Mouse (Mus musculus) Muller cell, postnatal 12 days (primary cell): ENCODE data around the gene Fam169b.
"Not testable (repeated sequence)": the region's sequence is repeated elsewhere in the genome, so short reads cannot be mapped to it uniquely, and the experiment has no call there.

ENCODE experiments used
- DNase-seq: peaks from one replicate; pipeline ENCODE4 v3.0.0-alpha.2; 2015; ENCODE audit errors: inconsistent ontology term

Fam169b gene

GRCm38 (mm10) chr7:68264028-68264453 lies 9.6 kb upstream of the Fam169b start, which contains the start of gene Pgpep1l:
Gene Pgpep1l (minus strand): TSS chr7:68264233.
- DNase-seq: peak; percentile 63

- DNase-seq: peak; percentile 85
These were observed 9.1 kb upstream of the Fam169b start for GRCm38 (mm10) chr7:68264531-68264930.

DNA sequence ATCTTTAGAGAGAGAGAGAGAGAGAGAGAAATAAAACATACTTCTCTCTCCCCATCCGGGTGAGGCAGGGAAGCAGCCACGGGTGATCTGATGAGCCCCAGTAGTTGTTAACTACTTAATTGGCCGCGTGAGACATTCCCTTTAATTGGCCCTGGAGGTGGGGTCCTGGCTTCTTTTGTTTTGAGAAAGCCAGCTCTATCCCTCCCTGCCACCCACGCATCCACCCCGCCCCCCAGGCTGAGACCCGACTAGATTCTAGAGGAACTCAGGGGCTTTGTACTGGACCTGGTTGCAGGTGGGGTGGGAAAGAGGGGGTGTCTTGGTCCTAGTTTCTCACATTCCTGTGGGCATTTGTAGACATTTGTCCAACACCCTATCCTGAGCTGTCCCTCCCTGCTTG lies 8.2 kb upstream of the Fam169b start:
- peak; percentile 66 for DNase-seq

GRCm38 (mm10) chr7:68266691-68267090 lies 6.9 kb upstream of the Fam169b start:
- DNase-seq: peak; percentile 73

- no peak for DNase-seq
These were observed 3.1 kb upstream of the Fam169b start for GRCm38 (mm10) chr7:68270551-68270950.

GRCm38 (mm10) chr7:68271816-68272215 lies 1.8 kb upstream of the Fam169b start:
- no peak for DNase-seq

DNA sequence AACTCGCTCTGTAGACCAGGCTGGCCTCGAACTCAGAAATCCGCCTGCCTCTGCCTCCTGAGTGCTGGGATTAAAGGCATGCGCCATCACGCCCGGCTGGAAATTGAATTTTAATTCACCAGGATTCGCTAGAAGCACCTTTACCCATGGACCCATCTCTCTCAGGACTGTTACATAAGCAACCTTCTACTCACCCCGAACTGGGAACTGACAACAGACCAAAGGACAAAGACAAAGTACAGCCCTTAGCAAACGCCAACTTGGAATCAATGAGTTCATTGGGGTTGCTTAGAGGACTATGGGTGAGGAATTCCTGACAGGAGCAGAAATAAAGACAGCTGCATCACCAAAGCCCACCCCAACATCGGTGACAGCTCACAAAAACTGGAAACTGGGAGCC lies 1.0 kb upstream of the Fam169b start:
- no peak for DNase-seq

DNA sequence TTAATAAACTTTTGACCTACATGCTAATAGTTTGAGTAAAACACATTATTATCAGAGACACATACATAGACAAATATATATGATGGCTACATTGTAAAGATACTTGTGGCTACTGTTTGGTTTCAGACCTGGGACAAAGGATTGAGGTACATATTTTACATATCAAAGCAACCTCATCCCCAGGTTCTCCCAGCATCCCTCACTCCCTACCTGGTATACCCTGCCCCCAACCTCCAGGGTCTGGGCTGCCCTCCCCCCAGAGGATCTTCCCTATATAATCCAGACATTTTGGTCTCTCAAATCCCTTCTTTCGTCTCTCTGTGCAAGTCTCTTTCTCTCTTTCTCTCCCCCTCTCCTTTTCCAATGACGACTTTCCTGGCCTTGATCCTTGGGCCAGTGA lies 579 bp downstream of the Fam169b start:
- DNase-seq: no peak

- DNase-seq: no peak
These were observed 1.3 kb downstream of the Fam169b start for GRCm38 (mm10) chr7:68274951-68275350.

DNA sequence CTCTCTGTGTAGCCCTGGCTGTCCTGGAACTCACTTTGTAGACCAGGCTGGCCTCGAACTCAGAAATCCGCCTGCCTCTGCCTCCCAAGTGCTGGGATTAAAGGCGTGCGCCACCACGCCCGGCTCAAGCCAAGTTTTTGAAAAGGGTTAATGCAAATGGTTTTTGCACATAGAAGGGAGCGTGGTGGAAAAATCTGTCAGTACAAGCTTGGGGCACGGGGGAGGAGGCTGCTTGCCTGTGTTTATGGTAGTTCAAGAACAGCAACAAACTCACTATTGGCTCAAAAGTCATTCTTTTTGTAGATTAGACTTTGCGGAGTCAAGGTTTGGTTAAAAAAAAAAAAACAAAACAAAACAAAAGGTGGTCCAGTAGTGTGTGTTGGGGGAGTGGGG lies 1.8 kb downstream of the Fam169b start:
- DNase-seq: not testable (repeated sequence)

DNA sequence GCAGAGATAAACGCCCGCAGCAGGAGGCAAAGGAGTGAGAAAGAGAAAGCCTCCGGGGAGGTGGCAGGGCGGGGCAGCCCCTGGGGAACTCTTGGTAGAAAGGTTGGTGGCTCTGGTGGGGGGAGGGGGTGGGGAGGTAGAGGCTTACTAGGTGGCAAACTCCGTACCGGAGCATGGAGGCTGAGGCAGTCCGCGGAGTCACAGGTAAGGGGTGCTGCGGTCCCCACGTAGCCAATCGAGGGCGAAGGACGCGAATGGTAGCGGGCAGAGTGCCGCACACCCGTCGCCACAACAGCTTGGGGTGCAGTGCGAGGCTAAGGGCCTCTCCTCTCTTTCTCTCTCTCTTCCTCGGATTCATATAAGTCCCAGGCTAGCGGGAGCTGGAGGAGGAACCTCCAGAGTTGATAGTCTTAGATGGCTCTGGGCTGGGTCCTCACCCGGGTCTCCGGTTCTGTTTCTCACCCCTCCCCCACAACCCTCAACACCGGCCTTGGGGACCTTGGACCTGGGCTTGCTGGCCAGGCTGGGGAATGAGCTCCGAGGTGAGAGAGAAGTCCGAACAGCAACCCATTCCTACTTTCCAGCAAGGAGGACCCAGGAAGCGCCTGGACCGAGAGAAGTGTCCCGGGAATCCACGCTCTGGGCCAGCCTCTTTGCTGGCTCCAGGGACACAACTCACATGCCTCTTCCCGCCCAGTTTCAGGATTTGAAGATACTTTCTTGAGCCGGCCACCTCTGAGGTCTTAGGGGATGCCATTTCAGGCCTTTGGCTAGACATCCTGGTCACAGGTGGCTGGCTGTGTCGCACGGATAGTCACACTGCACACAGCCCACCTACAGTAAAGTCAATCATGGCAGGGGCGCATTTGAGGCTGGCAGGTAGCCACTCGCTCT lies 2.4 kb downstream of the Fam169b start:
- DNase-seq: no peak

GRCm38 (mm10) chr7:68277054-68277896 lies 3.6 kb downstream of the Fam169b start:
- DNase-seq: no peak

DNA sequence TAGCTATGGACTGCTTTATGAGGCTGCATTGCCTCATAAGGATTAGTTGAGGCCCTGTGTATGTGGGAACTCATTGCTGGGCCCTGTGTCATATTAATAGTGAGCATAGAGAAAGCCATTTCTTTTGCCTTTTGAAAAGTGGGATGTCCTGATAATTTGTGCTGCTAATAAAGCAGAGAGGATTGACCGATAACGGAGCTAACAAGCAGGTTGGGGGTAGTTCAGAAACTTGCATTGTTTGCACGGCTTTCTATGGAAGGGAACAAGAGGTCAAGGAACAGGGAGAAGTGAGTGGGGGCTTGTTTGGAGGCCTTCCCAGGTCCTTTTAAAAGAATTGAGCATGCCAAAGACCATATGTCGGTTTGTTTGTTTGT lies 4.2 kb downstream of the Fam169b start:
- no peak for DNase-seq

DNA sequence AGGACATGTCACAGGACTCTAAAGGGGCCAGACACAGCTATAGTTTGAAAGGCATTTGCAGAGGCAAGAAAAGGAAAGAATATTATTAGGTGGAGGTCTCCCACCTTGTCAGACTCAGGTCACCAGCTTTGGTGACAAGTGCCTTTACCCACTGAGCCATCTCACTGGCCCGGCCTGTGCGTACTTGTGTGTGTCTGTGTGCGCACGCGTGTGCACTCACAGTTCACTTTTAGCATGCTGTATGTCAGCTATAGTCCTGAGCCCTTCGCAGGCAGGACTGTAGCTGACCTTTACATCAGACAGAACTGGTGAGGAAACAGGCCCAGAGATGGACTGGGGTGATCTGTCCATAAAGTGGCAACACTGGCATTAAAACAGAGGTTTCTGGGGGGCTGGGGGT lies 4.7 kb downstream of the Fam169b start:
- no peak for DNase-seq

DNA sequence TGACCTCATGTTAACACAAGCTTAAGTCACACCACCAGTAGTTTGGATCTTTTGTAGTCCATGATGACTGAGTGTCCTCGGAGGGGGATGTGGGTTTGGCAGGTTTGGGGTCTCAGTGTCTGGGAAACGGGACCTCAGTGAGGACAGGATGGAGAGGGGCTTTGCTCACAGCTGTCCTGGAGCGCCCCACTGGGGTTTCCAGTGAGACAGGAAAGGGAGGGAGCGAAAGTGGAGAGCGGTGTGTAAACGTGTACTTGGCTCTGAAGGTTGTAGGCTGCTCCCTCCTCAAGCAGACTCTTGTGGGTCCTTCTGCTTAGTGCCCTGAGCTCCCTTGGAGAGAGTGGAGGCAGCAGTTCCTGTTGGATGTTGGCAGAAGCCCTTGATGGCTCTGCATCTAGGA lies 5.3 kb downstream of the Fam169b start:
- DNase-seq: no peak

DNA sequence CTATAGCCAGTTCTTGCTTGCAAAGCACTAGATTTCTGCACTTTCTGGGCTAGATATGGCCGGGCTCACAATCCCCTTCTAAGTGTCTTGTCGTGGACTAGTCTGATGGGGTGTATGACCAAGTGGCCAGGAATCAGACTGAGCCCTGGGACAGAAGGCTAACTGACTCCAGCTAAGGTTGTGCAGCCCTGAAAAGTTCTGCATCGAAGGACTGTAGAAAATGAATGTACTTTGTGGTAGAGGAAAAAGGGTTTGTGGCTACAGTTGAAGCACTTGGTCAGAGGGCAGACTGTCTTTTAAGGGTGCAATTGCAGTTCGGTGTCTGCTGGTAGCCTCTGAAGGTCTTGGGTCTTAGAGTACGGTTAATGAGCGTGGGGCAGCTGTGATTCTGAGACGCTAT lies 5.8 kb downstream of the Fam169b start:
- DNase-seq: no peak

GRCm38 (mm10) chr7:68280352-68280869 lies 6.8 kb downstream of the Fam169b start:
- no peak for DNase-seq

DNA sequence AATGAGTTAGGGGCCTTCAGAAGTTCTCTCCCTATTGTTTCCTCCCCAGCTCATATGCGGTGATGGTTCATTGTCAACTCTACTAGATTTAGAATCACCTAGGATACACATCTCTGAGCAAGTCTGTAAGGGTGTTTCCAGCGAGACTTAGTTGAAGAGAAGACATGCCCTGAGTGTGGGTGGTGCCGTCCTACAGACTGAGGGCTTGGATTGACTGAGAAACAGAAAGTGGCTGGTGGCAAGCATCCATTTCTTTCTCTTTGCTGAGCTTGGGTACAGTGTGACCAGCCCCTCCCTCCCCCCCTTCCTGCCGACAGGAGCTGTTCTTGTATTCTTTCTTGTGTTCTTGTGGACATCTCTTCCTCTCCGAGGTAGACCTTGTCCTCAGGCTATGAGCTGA lies 7.7 kb downstream of the Fam169b start:
- DNase-seq: no peak

DNA sequence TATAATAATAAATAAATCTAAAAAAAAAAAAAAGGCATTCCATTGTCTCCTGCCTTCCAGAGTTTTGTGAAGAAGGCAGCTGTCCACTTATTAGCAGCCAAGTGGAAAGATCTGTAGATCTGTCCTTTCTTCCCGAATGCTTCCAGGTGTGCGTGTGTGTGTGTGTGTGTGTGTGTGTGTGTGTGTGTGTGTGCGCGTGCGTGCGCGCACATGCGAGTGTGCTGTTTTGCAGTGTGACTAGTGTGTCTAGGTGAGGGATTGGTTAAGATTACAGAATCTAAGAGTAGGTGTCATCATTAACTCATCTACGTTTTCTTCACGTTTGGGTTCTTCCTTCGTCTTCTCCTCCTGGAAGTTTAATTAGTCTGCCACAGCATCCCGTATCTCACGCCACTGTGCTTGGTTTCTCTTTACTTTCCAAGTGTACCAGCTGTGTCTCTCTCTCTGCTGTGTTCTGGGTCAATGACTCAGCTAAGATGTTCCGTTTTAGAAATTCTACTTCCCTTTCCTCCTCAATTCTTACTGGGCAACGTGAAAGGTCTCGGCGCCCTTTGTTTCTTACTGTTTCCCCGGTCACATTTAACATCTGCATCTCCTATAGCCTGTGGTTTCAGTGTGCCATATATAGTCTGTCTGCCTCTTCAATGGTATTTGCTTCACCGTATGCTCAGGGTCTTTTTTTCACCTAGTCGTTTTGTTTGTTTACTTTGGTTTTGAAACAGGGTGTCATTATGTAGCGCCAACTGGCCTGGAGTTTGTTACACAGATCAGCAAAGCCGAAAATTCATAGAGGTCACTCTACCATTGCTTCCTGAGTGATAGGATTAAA lies 8.9 kb downstream of the Fam169b start:
- DNase-seq: no peak

DNA sequence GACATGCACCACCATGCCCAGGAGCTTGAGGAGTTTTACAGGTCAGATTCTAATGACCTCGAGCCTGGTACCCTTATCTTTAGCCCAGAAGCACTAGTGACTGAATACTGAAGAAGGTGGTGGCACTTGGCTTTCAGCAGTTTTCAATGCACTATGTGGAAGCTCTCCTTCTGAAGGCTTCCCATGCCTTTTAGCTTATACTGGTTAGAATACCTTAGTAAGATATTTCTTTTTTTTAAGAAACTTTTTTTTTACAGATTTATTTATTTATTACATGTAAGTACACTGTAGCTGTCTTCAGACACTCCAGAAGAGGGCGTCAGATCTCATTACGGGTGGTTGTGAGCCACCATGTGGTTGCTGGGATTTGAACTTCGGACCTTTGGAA lies 9.5 kb downstream of the Fam169b start:
- not testable (repeated sequence) for DNase-seq

GRCm38 (mm10) chr7:68283776-68284175 lies 10.1 kb downstream of the Fam169b start:
- no peak for DNase-seq

- DNase-seq: no peak
These were observed 12.2 kb downstream of the Fam169b start for GRCm38 (mm10) chr7:68285851-68286298.
